Mouse (Mus musculus): ENCODE results near the gene Ptms.

DNA sequence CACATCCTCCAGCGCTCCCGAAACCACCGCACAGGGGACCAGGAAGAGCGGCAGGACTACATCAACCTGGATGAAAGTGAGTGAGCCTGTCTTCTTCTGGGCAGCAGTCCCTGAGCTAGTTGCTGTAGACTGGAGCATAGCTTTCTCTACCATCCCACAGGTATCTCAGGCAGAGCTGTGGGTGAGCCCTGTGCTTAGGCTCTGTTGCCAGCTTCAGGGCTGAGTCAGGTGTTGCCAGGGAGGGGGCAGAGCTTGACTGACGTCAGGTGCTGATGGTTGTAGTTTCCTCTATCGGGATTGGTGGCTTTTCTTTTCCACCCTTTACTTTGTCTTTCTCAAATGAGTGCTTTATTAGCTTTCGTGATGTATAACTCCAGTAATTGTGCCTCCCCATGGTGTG is 14.8 kb upstream of the Ptms start:
- no peak for TF ChIP-seq CTCF (conservative IDR thresholded peaks at IDR 0.05; ENCODE audit: insufficient read depth, insufficient read length, low read depth, low read length)
- TF ChIP-seq POLR2A (IDR thresholded peaks at IDR 0.05; ENCODE audit: low read depth, low read length), result no peak
